Mouse (Mus musculus) heart, embryonic 10.5 days (tissue): Measurements from ENCODE around the gene Lmntd2. TPM values are rescaled to one million over a fixed set of nuclear protein-coding genes. Genes with fewer than 3 reads are reported as not detected.
A peak's percentile ranks its signal among the peaks of the same experiment; 100 is the strongest.
"Not testable (repeated sequence)": the region's sequence is repeated elsewhere in the genome, so short reads cannot be mapped to it uniquely, and the experiment has no call there.

ENCODE experiments used
- DNase-seq: peaks from one replicate; pipeline ENCODE4 v3.0.0-alpha.2; 2017; ENCODE audit warnings: low spot score
- H3K27ac ChIP-seq: fragments of 300-500 bp; sonication (generic); 2 replicates; pipeline ENCODE4 v1.5.1; 2016; ENCODE audit warnings: mild to moderate bottlenecking
- H3K27me3 ChIP-seq: fragments of 300-500 bp; sonication (generic); 2 replicates; pipeline ENCODE4 v1.6.1; 2016; ENCODE audit warnings: mild to moderate bottlenecking; ENCODE audit not compliant: poor library complexity, insufficient read depth, severe bottlenecking
- H3K36me3 ChIP-seq: fragments of 300-500 bp; sonication (generic); 2 replicates; pipeline ENCODE4 v1.6.1; 2016; ENCODE audit warnings: mild to moderate bottlenecking, moderate library complexity
- H3K4me1 ChIP-seq: fragments of 300-500 bp; sonication (generic); 2 replicates; pipeline ENCODE4 v1.6.1; 2016; ENCODE audit warnings: mild to moderate bottlenecking
- H3K4me3 ChIP-seq: fragments of 300-500 bp; sonication (generic); 2 replicates; pipeline ENCODE4 v1.5.1; 2016; ENCODE audit warnings: mild to moderate bottlenecking, moderate library complexity
- H3K9me3 ChIP-seq: fragments of 300-500 bp; sonication (generic); 2 replicates; pipeline ENCODE4 v1.6.1; 2016; ENCODE audit warnings: mild to moderate bottlenecking, moderate library complexity
- WGBS: fragments of 180-500 bp; shearing (Covaris S2); methylation state at CpG from one replicate; pipeline ENCODE4 v1.1.7; 2016; 5-methylcytosine and 5-hydroxymethylcytosine counted together
- polyA plus RNA-seq: library from polyadenylated mRNA; unstranded; fragments of >200 nt; fragmentation: Nextera tagmentation; extraction: Ambion mirVana; gene quantifications from 2 replicates; pipeline ENCODE4 v1.2.1, GENCODE M21; 2016

Gene Lmntd2
- polyA plus RNA-seq: 1.4 and 2.1 TPM in 2 replicates

DNA sequence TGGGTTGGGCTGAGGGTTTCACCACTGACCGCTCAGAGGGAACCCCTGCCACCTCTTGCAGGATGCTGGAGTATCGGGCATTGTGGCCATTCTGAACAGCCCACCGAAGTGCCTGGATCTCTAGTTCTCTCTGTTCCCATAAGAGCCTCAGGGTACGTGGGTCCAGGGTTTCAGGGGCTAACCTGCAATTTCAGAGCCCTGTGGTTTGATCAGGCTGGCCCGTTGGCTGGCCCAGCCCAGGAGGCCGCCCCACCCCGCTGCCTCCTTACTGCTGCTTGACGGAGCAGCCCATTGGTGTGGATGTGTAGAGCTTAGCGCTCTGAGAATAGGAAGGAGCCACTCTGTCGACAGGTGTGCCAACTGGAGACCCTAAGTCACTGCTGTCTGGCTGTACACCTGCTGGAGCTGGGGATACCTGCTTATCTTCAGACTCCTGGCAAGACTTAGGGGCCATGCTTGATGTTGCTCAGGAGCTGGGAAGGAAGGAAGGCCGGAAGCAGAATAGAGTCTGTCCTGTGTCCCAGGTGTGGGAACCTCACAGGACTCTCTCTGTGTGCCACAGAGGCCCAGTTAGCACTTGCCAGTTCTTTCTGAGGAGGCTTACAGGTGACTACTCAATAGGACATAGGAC is at the start of gene Lmntd2:
Lmntd2 (minus strand) TSS at position 476 of the 631 bp plus-strand sequence.
- Histone ChIP-seq H3K36me3 (peaks cover 13% of the 10 kb centered on the region), H3K4me1 (peaks cover 44% of the 10 kb centered on the region), H3K27ac (peak within 1 kb of the TSS; percentile 80), H3K9me3 (no peaks in the 10 kb centered on the region), H3K4me3 (peak within 1 kb of the TSS; percentile 75), H3K27me3 (peaks cover 8% of the 10 kb centered on the region; the same call in 1 of the 2 replicates)
- 91% methylated on average over 11 of the region's 11 CpGs for WGBS
- DNase-seq: no peak

DNA sequence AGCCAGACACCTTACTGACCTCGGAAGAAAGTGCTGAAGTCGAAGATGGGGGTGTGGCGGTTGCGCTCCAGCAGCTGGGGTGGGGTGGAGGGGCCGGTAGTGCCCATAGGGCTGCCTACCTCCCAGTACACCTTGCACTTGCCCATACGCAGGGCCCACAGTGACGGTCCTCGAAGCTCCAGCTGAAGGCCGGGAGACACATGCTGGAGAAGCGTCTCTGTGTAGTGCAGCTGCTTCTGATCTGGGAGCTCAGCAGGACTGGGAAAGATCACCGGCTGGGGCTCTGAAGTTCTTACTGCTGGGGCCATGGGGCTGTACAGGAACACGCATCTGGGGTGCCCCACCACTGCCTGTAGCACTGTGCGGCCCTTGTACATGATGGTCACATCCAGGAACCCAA is 49.8 kb upstream of the Lmntd2 start:
- WGBS: 87% methylated on average over 13 of the region's 13 CpGs
- H3K4me1 ChIP-seq: peaks cover 15% of the 10 kb centered on the region
- H3K27ac ChIP-seq: no peak overlapping the region
- DNase-seq: no peak
- no peaks in the 10 kb centered on the region for H3K27me3 ChIP-seq
- H3K4me3 ChIP-seq: no peak overlapping the region
- no peaks in the 10 kb centered on the region for H3K9me3 ChIP-seq
- H3K36me3 ChIP-seq: peaks cover 58% of the 10 kb centered on the region

DNA sequence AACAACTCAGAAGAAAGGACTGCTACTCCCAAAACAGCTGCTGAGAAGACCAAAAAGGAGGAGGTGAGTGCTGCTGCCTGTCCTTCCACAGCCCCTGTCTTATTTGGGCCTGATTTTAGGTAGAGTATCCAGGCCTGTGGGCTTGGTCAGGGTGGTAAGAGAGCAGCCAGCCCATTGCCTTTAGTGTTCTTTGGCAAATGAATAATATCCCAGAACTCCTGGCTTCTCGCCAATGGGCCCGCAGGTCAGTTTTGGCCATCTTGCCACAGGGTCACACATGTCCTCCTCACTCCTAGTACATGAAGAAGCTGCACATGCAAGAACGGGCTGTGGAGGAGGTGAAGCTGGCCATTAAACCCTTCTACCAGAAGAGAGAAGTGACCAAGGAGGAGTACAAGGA is 47.6 kb upstream of the Lmntd2 start:
- no peak overlapping the region for H3K4me3 ChIP-seq
- H3K27me3 ChIP-seq: no peaks in the 10 kb centered on the region
- no peaks in the 10 kb centered on the region for H3K9me3 ChIP-seq
- no peak overlapping the region for H3K27ac ChIP-seq
- DNase-seq: no peak
- H3K4me1 ChIP-seq: peaks cover 15% of the 10 kb centered on the region
- WGBS: 86% methylated on average over 3 of the region's 3 CpGs
- peaks cover 79% of the 10 kb centered on the region for H3K36me3 ChIP-seq

DNA sequence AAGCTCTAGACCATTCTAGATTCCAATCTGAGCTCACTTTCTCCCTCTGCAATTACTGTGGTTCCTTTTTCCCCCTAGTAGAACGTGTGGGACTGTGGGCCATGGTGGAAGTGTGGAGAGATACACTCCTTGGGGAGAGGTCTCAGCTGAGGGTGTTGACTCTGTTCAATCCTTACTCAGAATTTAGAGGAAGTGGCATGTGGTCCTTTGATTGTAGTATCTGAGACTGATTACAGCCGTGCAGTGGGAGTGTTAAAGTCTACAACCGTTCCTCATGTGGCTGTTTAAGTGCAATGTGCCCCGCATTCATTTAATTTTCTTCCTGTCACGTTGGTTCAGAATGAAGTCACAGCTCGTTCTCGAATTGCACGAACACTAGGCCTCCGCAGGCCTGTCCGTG is 42.3 kb upstream of the Lmntd2 start:
- Histone ChIP-seq H3K9me3 (no peaks in the 10 kb centered on the region), H3K27ac (no peak overlapping the region), H3K36me3 (peaks cover 96% of the 10 kb centered on the region), H3K4me1 (no peaks in the 10 kb centered on the region), H3K4me3 (no peak overlapping the region), H3K27me3 (no peaks in the 10 kb centered on the region)
- WGBS: 87% methylated on average over 10 of the region's 10 CpGs
- DNase-seq: no peak

DNA sequence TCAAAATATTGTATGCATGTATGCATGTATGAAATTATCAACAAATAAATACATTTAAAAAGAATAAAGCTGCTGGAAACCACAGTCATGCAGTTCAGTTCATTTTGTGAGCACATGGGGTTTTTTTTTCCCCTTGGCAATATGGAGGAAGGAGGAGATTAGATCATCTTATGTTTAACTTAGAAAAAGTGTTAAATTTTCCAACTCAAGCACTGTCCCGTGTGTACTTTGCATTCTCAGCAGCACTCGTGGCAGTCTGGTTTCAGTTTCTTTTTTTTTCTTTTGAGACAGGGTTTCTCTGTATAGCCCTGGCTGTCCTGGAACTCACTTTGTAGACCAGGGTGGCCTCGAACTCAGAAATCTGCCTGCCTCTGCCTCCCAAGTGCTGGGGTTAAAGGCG is 36.6 kb upstream of the Lmntd2 start:
- WGBS: 84% methylated on average over 4 of the region's 4 CpGs
- H3K36me3 ChIP-seq: peaks cover 96% of the 10 kb centered on the region
- not testable (repeated sequence) for H3K27me3 ChIP-seq, DNase-seq, H3K4me1 ChIP-seq, H3K9me3 ChIP-seq, H3K27ac ChIP-seq, H3K4me3 ChIP-seq

DNA sequence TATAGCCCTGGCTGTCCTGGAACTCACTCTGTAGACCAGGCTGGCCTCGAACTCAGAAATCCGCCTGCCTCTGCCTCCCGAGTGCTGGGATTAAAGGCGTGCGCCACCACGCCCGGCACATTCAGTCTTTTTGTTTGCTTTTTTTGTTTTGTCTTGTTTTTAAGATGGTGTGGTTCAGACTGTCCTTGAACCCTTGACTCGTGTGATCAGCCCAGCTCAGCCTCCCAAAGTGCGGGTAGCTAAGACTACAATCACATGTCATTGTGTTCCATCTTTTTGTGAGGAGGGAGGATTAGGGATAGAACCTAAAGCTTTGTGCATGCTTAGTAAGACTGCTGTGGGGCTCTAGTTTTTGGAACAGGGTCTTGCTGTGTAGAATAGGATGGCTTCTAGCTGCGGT is 17.7 kb upstream of the Lmntd2 start:
- Histone ChIP-seq H3K4me1 (peaks cover 20% of the 10 kb centered on the region), H3K27ac (no peak overlapping the region), H3K27me3 (no peaks in the 10 kb centered on the region), H3K9me3 (no peaks in the 10 kb centered on the region), H3K36me3 (peaks cover 56% of the 10 kb centered on the region), H3K4me3 (no peak overlapping the region)
- 93% methylated on average over 10 of the region's 10 CpGs for WGBS
- DNase-seq: no peak

DNA sequence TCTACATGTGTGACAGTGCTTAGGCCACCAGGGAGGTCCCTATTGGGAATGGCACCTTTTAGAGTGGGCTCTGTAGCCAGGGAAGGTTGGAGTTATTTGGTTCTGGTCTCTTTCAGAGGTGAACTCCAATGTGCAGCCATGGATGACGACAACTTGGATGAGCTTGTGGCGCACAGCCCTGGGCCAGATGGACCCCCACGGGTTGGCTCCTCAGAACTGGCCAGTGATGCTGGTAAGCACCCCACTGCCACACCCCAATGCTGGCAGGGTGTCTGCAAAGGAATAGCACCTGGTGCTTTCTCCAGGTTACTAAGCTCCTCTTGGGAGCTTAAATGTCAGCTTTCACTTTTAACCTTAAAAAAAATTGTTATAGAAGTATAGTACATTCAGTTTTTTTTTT is 17.2 kb upstream of the Lmntd2 start:
- WGBS: 94% methylated on average over 3 of the region's 3 CpGs
- peaks cover 53% of the 10 kb centered on the region for H3K36me3 ChIP-seq
- peaks cover 20% of the 10 kb centered on the region for H3K4me1 ChIP-seq

DNA sequence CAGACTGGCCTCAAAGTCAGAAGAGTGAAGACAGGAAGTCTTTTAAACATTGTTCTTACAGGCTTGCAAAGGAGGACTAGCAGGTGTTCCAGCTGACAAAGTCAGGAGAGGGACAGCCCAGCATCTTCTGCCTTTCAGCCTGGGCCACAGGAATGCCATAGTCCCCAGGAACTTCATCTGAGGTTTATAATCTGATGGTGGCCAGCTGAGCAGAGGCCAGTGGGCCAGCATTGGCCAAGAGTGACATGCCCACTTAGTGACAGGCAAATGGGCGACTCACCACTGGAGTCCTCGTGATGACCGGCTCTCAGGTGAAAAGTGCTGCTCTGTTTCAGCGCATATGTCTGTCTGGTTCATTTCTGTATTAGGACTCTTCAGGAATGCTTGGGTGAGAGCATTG is 16.7 kb upstream of the Lmntd2 start:
- Histone ChIP-seq H3K4me1 (peaks cover 20% of the 10 kb centered on the region), H3K36me3 (peaks cover 49% of the 10 kb centered on the region), H3K4me3 (no peak overlapping the region), H3K27ac (no peak overlapping the region), H3K9me3 (no peaks in the 10 kb centered on the region), H3K27me3 (no peaks in the 10 kb centered on the region)
- WGBS: 90% methylated on average over 4 of the region's 4 CpGs
- no peak for DNase-seq

More for the DNA sequence above, 17.2 kb upstream of the Lmntd2 start:
- Histone ChIP-seq H3K27me3 (no peaks in the 10 kb centered on the region), H3K9me3 (no peaks in the 10 kb centered on the region), H3K27ac (no peak overlapping the region), H3K4me3 (no peak overlapping the region)
- DNase-seq: no peak

DNA sequence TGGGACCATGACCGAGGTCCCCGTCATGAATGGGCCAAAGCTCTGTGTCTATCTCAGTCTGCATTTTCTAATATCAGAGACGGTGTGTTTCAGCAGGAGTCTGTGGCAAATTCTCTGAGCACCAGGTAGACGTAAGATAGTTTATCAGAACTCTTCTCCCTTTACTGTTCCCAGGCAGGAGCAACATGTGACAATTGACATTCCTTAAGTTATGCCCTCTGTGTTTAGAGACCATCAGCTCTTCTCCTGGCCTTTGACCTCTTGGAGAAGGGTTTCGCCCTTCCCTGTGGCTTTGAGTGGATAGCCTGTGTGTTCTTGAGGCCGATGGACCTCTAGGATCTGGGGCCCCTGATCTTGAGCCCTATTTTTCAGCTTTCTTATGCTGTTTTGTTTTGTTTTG is 15.8 kb upstream of the Lmntd2 start:
- Histone ChIP-seq H3K36me3 (peaks cover 41% of the 10 kb centered on the region), H3K4me1 (peaks cover 20% of the 10 kb centered on the region), H3K4me3 (peak overlapping the region; percentile 98), H3K9me3 (no peaks in the 10 kb centered on the region), H3K27ac (0 out of 2 replicates have a peak overlapping the region, but pooled peaks have one; percentile 96), H3K27me3 (no peaks in the 10 kb centered on the region)
- no peak for DNase-seq
- WGBS: 62% methylated on average over 6 of the region's 6 CpGs

DNA sequence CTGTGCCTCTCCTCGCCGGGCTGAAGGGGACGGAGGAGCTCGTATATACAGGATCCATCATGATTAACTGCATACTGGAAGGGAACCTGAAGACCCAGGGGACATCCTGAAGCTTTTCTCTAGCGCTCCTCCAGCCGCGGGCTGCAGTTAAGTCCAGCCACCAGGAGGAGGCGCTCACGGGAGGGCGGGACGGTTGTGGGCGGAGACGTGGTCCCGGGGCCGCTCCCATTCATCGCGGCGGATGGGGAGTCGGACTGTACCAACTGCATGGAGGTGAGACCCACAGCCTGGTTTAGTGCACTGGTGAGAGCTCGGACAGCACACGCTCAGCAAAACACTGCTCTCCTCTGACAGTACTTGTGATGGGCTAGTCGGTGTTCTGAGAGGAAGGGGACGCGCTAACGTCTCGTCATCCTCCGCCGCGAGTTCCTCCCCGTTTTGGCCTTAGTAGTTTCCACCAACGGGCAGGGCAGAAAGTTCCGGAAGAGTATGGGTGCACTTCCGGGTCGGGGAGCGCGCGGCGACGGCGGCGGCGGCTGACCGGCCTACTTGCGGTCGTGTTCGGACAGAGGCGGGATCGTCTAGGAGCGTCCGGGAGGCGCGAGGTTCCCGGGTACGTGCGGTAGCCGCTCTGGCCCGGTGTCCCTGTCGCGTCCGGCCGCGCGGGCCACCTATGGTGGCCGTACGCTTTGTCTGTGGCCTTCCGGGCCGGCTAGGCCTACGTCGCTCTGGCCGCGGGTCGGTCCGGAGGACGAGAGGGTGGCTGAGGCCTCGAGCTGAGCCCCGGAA is 14.6 kb upstream of the Lmntd2 start, which contains the start of gene Phrf1:
Phrf1 (plus strand) TSS at position 506 of the 789 bp plus-strand sequence.
- DNase-seq: peak; percentile 95
- peak within 1 kb of the TSS; percentile 96 for H3K27ac ChIP-seq
- H3K9me3 ChIP-seq: no peaks in the 10 kb centered on the region
- H3K36me3 ChIP-seq: peaks cover 28% of the 10 kb centered on the region
- H3K27me3 ChIP-seq: no peaks in the 10 kb centered on the region
- H3K4me1 ChIP-seq: peaks cover 20% of the 10 kb centered on the region
- WGBS: under 1% methylated on average over 76 of the region's 76 CpGs
- H3K4me3 ChIP-seq: peak within 1 kb of the TSS; percentile 98

DNA sequence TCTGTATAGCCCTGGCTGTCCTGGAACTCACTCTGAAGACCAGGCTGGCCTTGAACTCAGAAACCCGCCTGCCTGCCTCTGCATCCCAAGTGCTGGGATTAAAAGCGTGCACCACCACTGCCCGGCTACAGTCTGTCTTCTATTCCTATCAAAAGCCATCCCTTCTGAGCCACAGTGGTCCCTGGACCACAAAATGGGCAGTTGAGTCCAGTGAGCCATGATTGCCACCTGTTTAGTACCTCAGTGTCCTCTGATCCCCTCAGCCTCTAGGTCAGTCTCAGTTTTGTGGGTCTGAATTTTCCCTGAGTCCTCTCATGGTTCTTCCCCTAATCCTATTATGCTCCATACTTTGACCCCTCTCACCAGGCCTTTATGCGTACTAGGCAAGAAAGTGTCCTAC is 13.9 kb upstream of the Lmntd2 start:
- peak overlapping the region; percentile 96 for H3K27ac ChIP-seq
- 77% methylated on average over 4 of the region's 4 CpGs for WGBS
- H3K4me1 ChIP-seq: peaks cover 21% of the 10 kb centered on the region
- DNase-seq: no peak
- no peaks in the 10 kb centered on the region for H3K9me3 ChIP-seq
- peaks cover 22% of the 10 kb centered on the region for H3K36me3 ChIP-seq
- peak overlapping the region; percentile 98 for H3K4me3 ChIP-seq
- no peaks in the 10 kb centered on the region for H3K27me3 ChIP-seq

DNA sequence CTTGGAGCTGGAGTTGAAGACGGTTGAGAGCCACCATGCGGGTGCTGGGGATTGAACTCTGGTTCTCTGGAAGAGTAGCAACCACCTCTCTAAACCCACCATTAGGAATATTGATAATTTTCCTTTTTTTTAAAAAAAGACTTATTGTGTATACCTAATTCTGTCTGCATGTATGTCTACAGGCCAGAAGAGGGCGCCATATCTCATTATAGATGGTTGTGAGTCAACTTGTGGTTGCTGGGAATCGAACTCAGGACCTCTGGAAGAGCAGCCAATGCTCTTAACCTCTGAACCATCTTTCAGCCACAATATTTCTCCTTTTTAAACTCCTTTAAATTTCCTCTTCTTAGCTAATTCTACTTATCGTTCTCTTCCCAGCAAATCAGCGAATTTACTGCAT is 12.7 kb upstream of the Lmntd2 start:
- H3K36me3 ChIP-seq: peaks cover 9% of the 10 kb centered on the region
- H3K4me3 ChIP-seq: no peak overlapping the region
- no peak for DNase-seq
- H3K4me1 ChIP-seq: peaks cover 31% of the 10 kb centered on the region
- no peaks in the 10 kb centered on the region for H3K27me3 ChIP-seq
- no peak overlapping the region for H3K27ac ChIP-seq
- no peaks in the 10 kb centered on the region for H3K9me3 ChIP-seq
- WGBS: 82% methylated on average over 6 of the region's 6 CpGs

DNA sequence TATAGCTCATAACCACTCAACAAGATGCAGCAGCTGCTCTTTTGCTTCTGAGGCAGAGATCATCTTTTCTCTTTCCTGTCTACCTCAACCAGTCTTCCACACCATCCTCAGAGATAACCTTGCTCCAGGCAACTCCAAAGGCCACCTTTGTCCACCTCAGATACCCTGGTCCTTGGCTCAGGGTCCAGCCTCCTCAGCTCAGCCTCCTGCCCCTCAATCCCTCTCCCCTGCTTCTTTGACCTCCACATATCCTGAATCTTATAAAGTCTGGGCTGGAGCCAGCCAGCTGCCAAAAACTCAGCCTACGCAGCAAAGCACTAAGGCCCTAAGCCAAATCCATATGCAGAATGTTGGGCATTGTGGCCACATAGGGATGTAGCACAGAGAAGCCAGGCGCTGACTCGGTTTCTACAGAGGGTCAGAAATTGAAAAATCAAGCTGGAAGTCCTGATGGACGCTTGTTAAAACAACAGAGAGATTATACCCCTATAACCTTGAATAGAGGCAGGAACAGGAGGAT is 8.9 kb upstream of the Lmntd2 start:
- Histone ChIP-seq H3K36me3 (peaks cover 17% of the 10 kb centered on the region), H3K27me3 (no peaks in the 10 kb centered on the region), H3K27ac (peak overlapping the region; percentile 96), H3K9me3 (no peaks in the 10 kb centered on the region), H3K4me3 (no peak overlapping the region), H3K4me1 (peaks cover 34% of the 10 kb centered on the region)
- no peak for DNase-seq
- 87% methylated on average over 4 of the region's 4 CpGs for WGBS
